Mouse (Mus musculus) frontal cortex, postnatal 36 days (tissue): ENCODE measurements at regions not wholly inside any gene's neighbourhood (a gene's known extent, or its start where the extent isn't known, plus 50 kb on each side); places are given as distances from the start of the nearest gene placed in this dataset.

Experiments used
- DNase-seq, 2 experiments: peaks; one replicate each; pipeline ENCODE4 v3.0.0; 2022; ENCODE audit warnings: low spot score in 2 of 2

- no peak for DNase-seq
Observed at GRCm38 (mm10) chr7:40052255-40052654, 534.7 kb downstream of the Zfp619 start.

DNA sequence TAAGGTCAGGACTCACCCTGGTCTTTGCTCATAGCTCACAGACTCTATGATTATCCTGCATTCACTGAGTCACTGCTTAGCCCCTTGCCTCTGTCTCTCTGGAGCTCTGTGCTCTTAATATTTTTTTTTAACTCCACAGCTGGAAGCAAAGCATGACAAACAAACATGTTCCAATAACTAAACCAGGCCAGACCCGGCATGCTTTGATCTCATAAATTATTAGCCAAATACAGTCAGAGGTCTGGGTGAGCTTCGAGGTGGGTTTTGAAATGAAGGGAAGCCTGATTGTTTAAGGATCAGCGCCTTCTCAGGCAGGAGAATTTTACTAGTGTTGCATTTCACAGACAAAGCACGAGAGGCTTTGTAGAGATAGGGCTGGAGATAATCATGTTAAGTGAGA is 541.3 kb downstream of the Zfp619 start:
- DNase-seq, result no peak

DNA sequence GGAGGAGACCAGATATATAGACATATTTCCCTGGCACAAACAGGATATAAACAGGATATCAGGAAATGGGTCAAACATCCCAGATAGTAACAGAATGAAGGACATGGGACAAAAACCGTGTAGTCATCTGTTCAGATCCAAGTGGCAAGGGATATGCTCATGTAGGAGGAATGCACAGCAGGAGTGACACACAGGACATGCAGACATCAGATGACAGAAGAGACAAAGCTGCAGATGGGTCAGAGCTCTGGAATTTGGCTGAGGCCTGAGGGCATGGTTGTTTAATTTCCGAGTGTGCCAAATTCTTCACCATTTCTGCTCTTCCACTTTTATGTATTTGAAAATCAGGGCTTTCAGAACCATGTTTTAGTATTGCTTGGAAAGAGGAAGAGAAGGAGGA is 547.1 kb downstream of the Zfp619 start:
- no peak for DNase-seq

DNA sequence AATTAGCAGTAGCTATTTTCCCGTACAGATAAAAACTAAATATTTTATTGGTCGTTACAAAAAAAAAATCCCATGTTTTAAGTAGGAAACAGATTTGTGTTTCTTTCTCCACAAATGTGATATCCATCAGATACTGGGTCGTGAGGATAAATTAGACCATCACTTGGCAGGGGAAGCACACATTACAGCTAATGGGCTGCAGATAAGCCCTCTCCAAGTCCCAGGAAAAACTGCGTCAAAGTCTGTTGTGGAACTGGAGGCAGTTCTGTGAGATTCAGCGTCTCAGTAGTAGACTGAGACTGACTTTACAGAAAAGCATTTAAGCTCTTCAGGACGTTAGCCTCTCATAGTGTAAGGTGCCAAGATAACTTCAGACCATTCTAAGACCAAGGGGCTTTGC is 548.0 kb downstream of the Zfp619 start:
- DNase-seq, result no peak

DNA sequence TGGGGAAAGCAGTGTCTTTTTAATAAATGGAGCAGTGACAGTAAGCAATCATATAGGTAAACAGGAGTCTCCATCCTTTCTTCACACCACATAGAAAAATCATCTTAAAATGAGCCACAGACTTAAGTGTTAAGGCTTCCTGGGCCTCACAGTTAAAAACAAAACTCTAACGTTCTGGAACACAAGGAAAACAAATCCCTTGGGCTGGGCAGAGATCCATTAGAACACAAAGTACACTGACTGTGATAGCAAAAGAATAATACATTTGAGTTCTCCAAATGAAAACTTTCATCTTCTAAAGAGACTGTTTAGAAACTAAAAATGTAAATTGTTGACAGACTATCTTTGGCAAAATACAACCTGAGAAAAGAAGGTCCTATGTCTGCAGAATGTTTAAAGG is 549.8 kb downstream of the Zfp619 start:
- no peak for DNase-seq

DNA sequence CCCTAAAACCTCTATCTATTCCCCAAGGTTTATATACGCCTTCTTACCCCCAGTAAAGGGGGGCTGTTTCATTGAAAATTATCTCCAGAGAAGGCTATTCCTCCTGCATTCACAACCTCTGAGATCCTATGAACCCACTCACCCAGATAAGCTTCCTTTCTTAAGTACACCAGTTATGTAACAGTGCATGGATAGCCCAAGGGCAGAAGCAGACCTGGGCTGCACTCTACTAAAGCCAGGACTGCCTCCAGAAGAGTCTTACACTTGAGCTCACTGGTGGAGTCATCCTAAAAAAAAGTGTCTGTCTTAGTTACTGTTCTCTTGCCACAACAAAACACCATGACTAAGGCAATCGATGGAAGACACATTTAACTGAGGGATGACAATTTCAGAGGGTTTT is 553.7 kb downstream of the Zfp619 start:
- DNase-seq, result no peak

DNA sequence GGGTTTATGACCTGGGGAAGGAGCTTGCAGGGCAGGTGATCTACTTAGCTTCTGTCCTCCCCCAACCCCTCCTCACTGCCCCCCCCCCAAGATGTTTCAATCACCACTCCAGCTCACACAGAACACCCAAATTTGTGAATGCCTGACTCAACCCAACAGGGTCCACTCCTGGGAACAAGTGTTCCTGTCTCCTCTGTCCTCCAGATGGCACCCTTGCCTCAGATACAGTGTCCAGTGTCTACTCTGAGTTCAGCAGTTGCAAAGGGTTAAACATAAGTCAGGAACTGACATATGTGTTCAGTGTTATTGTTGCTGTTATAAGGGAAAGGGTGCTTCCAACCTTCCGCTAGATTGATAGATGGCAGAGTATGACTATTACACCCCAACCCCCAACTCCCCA is 554.9 kb downstream of the Zfp619 start:
- DNase-seq, result peak in 1 of 2 experiments; percentile 23

GRCm38 (mm10) chr7:40086236-40086635 is 568.7 kb downstream of the Zfp619 start:
- DNase-seq, result peak in 1 of 2 experiments; percentile 8

DNA sequence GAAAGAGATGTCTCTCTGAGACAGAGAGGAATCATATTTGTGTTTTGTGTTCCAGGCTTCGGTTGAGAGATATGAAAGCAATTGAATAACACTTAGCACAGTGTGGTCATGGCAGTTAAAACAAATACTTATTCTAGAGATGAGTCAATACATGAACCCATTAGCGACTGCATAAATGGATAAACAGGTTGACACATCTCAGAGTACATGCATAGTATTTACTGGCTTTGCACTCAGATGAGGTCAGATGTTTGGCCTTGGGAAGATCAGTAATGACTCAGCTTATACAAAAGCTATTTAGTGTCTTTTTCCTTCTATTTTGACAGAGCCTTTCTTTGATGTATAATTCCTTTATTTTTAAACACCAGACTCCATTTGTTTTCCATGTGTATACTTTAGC is 579.5 kb downstream of the Zfp619 start:
- no peak for DNase-seq

DNA sequence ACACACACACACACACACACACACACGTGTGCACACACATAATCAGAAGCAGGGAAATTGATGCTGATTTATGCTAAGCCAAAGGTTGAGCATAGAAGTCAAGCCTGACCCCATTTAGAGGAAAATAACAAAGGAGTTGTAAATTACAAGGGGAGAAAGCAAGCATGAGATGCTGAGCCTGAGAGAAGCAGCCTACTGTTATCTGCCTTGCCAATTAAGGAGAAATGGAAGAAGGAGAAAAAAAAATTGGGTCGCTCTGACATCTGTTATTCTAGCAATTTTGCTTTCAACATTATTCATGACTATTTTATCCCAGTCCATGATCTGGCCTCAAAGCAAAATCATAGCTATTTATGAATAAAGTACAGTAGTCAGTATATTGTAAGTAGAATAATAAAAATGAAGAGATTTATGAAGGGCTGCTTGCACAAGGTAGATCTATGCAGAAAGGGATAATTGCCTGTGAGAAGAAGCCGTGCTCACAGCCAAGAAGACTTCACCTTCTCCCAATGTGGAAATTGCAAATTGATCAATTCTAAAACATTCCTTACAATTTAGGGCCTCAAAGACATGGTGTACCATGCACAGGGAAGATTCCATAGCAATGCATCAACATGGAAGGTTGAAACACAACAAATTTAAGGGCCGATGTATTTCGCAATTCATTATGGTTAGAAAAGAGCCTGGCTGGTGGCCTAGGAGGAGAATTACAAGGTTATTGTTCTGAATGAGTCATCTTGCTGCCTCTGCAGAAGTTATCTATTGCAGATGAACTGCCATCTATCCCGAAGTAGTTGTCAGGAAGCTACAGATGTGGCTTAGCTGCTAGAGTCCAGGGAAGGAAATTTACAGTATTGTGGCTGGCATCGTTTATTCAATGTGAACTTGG is 585.7 kb downstream of the Zfp619 start:
- DNase-seq, result no peak

- peak; percentile 5 to 10 for DNase-seq
Observed at GRCm38 (mm10) chr7:40142906-40143305, 625.3 kb downstream of the Zfp619 start.

DNA sequence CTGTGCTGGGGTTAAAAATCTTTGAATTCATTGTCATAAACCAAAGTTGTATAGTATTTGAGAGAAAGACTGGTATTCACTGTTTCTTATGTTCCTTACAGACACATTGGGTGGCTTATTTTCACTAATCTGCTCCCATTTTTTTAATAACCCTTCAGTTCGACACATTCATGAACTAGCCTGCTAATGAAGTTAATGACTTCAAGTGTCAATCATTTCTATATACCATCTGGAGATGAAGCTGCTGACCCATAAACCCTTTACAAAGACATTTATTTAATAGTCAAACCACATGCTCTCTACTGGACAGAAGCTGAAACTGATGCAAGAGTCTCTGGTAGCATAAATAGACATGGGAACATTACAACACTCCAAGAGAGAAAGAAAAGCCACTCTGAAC is 626.9 kb downstream of the Zfp619 start:
- no peak for DNase-seq

GRCm38 (mm10) chr7:40177570-40177969 is 660.0 kb downstream of the Zfp619 start:
- no peak for DNase-seq

DNA sequence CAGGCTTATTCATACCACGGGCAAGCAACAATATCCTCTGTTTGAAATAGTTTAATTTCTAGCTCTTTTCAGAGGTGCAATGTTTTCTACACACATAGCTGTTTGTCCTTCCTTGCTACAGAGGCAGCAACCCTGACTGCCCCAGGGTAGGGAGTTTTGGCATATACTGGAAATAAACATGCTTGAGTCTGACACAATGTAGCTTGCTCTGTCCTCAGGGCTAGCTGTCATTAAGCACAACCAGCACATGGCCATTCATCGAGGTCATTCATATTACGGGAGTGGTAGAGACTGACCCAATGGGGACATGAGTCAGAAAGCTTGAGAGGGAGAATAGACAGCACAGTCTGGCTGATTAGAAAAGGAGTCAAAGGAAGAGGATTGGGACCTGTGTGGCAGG is 677.8 kb downstream of the Zfp619 start:
- no peak for DNase-seq

GRCm38 (mm10) chr7:40202615-40203014 is 685.0 kb downstream of the Zfp619 start:
- peak; percentile 8 to 64 for DNase-seq

GRCm38 (mm10) chr7:40211956-40212355 is 686.2 kb upstream of the Vstm2b start:
- DNase-seq, result no peak

- no peak for DNase-seq
Observed at GRCm38 (mm10) chr7:40212576-40212975, 685.6 kb upstream of the Vstm2b start.

- no peak for DNase-seq
Observed at GRCm38 (mm10) chr7:40213646-40214045, 684.5 kb upstream of the Vstm2b start.

DNA sequence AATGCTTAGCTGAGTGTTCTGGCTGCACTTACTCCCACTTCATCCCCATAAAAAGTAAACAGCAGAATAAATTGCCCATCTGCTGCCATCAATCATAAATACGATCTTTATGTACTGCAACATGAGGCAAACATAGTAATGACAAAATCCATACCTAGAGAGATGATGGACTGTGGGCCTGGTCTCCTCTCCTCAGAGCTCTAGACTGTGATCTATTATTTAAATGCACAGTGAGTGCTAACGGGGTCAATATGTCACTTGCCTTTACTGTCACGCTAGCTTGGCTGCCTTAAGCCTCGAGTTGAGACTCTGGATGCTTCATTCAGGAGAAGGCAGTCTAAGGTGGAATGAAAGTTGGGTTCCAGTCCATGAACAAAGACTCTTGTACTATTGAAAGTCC is 683.7 kb upstream of the Vstm2b start:
- DNase-seq, result no peak

DNA sequence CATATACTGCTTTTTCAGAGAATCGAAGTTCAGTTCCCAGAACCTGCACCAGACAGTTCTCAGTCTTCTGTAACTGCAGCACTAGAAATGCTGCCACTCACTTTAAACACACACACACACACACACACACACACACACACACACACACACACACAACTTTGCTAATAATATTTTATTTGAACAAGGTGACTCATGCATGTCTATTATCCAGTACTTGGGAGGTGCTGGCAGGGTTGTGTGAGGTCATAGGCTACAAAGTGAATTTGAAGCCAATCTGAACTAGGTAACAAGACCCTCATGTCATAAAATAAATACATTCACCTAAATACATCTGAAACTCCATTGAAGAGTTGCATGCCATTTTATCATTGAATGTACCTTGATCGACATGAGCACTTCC is 682.9 kb upstream of the Vstm2b start:
- DNase-seq, result no peak

DNA sequence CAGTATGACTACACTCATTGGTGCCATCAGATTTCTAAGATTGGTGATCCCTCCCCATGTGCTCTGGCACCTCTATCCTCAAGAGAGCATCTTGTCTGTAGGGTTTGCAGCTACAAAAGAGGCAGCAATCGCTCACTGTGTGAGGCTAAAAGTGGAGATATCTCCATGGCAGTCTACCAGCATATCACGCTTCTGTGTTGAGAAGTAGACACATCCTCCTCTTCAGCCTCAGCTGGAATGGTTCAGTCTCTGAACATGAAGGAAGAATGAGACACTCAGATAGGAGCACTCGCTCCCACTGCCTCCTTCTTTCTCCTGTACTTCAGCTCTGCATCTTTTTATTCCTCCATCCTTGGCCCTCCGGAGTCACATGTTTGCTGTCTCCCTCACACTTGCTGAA is 677.6 kb upstream of the Vstm2b start:
- peak; percentile 13 to 50 for DNase-seq

DNA sequence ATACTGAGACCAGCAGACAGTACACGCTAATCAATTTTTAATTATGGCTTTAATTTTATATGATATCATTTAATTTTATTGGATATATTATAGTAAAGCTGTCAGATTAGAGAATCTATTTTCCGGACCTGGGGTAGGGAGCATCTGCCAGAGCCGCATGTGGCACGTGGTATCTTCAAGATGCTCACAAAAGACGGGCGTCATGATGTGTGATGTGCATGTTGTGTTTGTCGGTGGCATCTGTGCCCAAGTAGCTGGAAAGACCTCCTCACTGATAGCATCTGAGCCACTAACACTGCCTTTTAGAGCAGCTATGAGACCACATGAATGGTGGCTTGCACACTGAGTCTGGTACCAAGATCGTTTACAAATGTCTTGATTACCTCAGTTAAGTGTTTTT is 652.9 kb upstream of the Vstm2b start:
- no peak for DNase-seq

GRCm38 (mm10) chr7:40248521-40248920 is 649.6 kb upstream of the Vstm2b start:
- DNase-seq, result peak in 1 of 2 experiments; percentile 3

DNA sequence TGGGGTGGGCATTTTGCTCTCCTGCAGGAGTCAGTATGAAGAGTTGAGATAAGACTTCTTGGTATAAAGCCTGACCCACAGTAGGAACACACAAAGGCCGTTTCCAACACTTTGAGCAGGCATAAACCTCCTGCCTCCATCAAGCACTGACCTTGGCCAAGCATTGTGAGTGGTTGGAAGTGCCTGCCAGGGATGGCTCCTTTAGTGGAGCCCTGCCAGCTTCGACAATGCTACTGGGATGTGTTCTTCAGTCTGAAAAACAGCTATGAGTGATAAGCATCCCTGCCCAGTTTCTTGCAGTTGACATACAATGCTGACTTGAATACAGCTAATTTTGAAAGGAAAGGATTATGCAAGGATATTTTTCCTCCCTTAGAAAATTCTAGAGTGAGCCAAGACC is 644.6 kb upstream of the Vstm2b start:
- DNase-seq, result no peak
